Mouse (Mus musculus) forebrain, embryonic 14.5 days (tissue): Measurements from ENCODE around the gene Gm20388. TPM values are rescaled to one million over a fixed set of nuclear protein-coding genes. Genes with fewer than 3 reads are reported as not detected.

ENCODE experiments used
- ATAC-seq: fragments of 200-750 bp; cut with Nextera tagmentation; 2 replicates; pipeline ENCODE4 v1.8.0; 2017; ENCODE audit warnings: mild to moderate bottlenecking, moderate library complexity
- DNase-seq: peaks from one replicate; pipeline ENCODE4 v3.0.0-alpha.2; 2015; ENCODE audit warnings: low spot score
- H3K27ac ChIP-seq: fragments of 300-500 bp; sonication (generic); 2 replicates; pipeline ENCODE4 v1.5.1; 2014; ENCODE audit warnings: low read depth, mild to moderate bottlenecking, control low read depth, low read length, moderate library complexity
- H3K27me3 ChIP-seq: fragments of 300-500 bp; sonication (generic); replicated peaks from 2 replicates; pipeline ENCODE4 v1.6.1; 2014; ENCODE audit warnings: low read length, control low read depth, mixed read lengths; ENCODE audit not compliant: control insufficient read depth, insufficient read depth
- H3K36me3 ChIP-seq: fragments of 300-500 bp; sonication (generic); 2 replicates; pipeline ENCODE4 v1.6.1; 2014; ENCODE audit warnings: low read length, control low read depth; ENCODE audit not compliant: control insufficient read depth, insufficient read depth
- H3K4me1 ChIP-seq: fragments of 300-500 bp; sonication (generic); 2 replicates; pipeline ENCODE4 v1.6.1; 2014; ENCODE audit warnings: antibody characterized with exemption, low read length, control low read depth; ENCODE audit not compliant: control insufficient read depth, insufficient read depth
- H3K4me2 ChIP-seq: fragments of 300-500 bp; sonication (generic); 2 replicates; pipeline ENCODE4 v1.6.1; 2014; ENCODE audit warnings: mild to moderate bottlenecking, control low read depth, low read length
- H3K4me3 ChIP-seq: fragments of 300-500 bp; sonication (generic); 2 replicates; pipeline ENCODE4 v1.5.1; 2014; ENCODE audit warnings: low read depth, low read length, control low read depth
- H3K9ac ChIP-seq: fragments of 300-500 bp; sonication (generic); 2 replicates; pipeline ENCODE4 v1.6.1; 2014; ENCODE audit warnings: mild to moderate bottlenecking, low read length, control low read depth, moderate library complexity
- H3K9me3 ChIP-seq: fragments of 300-500 bp; sonication (generic); replicated peaks from 2 replicates; pipeline ENCODE4 v1.6.1; 2016; ENCODE audit warnings: low read length, control low read depth, mixed read lengths; ENCODE audit not compliant: control insufficient read depth
- WGBS: fragments of 180-500 bp; shearing (Covaris S2); extraction: QIAGEN DNeasy Blood & Tissue Kit; methylation state at CpG from one replicate; pipeline ENCODE4 v1.1.7; 2014; 5-methylcytosine and 5-hydroxymethylcytosine counted together
- polyA plus RNA-seq: library from polyadenylated mRNA; unstranded; fragments of >200 nt; fragmentation: Nextera tagmentation; extraction: Ambion mirVana; gene quantifications from 2 replicates; pipeline ENCODE4 v1.2.1, GENCODE M21; 2014

Gene Gm20388
- polyA plus RNA-seq, 1 experiment from 2014 or later: 7.4 TPM

GRCm38 (mm10) chr8:121761480-121761879 lies 1850.8 kb downstream of the Gm20388 start:
- ATAC-seq: no peak
- Histone ChIP-seq H3K27me3 (no peaks in the 10 kb centered on the region), H3K4me1 (peaks cover 3% of the 10 kb centered on the region; the same call in 1 of the 2 replicates), H3K4me2 (no peak overlapping the region), H3K36me3 (no peaks in the 10 kb centered on the region), H3K4me3 (no peak overlapping the region), H3K9me3 (no peaks in the 10 kb centered on the region), H3K9ac (no peak overlapping the region), H3K27ac (no peak overlapping the region)
- WGBS: 32% methylated on average over 10 of the region's 10 CpGs
- peak; percentile 39 for DNase-seq

GRCm38 (mm10) chr8:121762999-121763699 lies 1852.5 kb downstream of the Gm20388 start:
- peaks cover 3% of the 10 kb centered on the region; the same call in 1 of the 2 replicates for H3K4me1 ChIP-seq
- H3K9me3 ChIP-seq: no peaks in the 10 kb centered on the region
- no peak overlapping the region for H3K4me3 ChIP-seq
- 36% methylated on average over 7 of the region's 7 CpGs for WGBS
- no peaks in the 10 kb centered on the region for H3K27me3 ChIP-seq
- H3K4me2 ChIP-seq: no peak overlapping the region
- peak; percentile 77 for DNase-seq
- H3K27ac ChIP-seq: no peak overlapping the region
- peak; percentile 74 for ATAC-seq
- H3K36me3 ChIP-seq: no peaks in the 10 kb centered on the region
- no peak overlapping the region for H3K9ac ChIP-seq

GRCm38 (mm10) chr8:121763700-121764013 lies 1853.0 kb downstream of the Gm20388 start:
- no peak overlapping the region for H3K4me3 ChIP-seq
- DNase-seq: no peak
- H3K36me3 ChIP-seq: no peaks in the 10 kb centered on the region
- no peak overlapping the region for H3K9ac ChIP-seq
- peaks cover 3% of the 10 kb centered on the region; the same call in 1 of the 2 replicates for H3K4me1 ChIP-seq
- WGBS: 62% methylated on average over 9 of the region's 9 CpGs
- H3K27me3 ChIP-seq: no peaks in the 10 kb centered on the region
- no peak overlapping the region for H3K27ac ChIP-seq
- no peaks in the 10 kb centered on the region for H3K9me3 ChIP-seq
- no peak overlapping the region for H3K4me2 ChIP-seq
- ATAC-seq: 0 out of 2 replicates have a peak, but pooled peaks have one; percentile 52

- H3K4me3 ChIP-seq: no peak overlapping the region
- H3K4me2 ChIP-seq: no peak overlapping the region
- ATAC-seq (no peak), DNase-seq (no peak)
- WGBS: 82% methylated on average over 7 of the region's 7 CpGs
- no peaks in the 10 kb centered on the region for H3K27me3 ChIP-seq
- H3K9me3 ChIP-seq: no peaks in the 10 kb centered on the region
- no peak overlapping the region for H3K9ac ChIP-seq
- H3K36me3 ChIP-seq: no peaks in the 10 kb centered on the region
- peaks cover 3% of the 10 kb centered on the region; the same call in 1 of the 2 replicates for H3K4me1 ChIP-seq
- H3K27ac ChIP-seq: no peak overlapping the region
These were observed 1855.0 kb downstream of the Gm20388 start for GRCm38 (mm10) chr8:121765594-121766138.

GRCm38 (mm10) chr8:121769095-121769494 lies 1858.5 kb downstream of the Gm20388 start:
- no peak for ATAC-seq
- H3K9ac ChIP-seq: no peak overlapping the region
- 0 out of 2 replicates have a peak, but pooled peaks cover 3% of the 10 kb centered on the region for H3K4me1 ChIP-seq
- no peak for DNase-seq
- H3K36me3 ChIP-seq: no peaks in the 10 kb centered on the region
- WGBS: 47% methylated on average over 3 of the region's 3 CpGs
- H3K4me3 ChIP-seq: no peak overlapping the region
- H3K9me3 ChIP-seq: no peaks in the 10 kb centered on the region
- H3K27ac ChIP-seq: no peak overlapping the region
- H3K27me3 ChIP-seq: no peaks in the 10 kb centered on the region
- no peak overlapping the region for H3K4me2 ChIP-seq

GRCm38 (mm10) chr8:121769621-121770020 lies 1859.0 kb downstream of the Gm20388 start:
- H3K4me2 ChIP-seq: no peak overlapping the region
- no peak overlapping the region for H3K4me3 ChIP-seq
- no peak for DNase-seq
- ATAC-seq: no peak
- H3K4me1 ChIP-seq: 0 out of 2 replicates have a peak, but pooled peaks cover 3% of the 10 kb centered on the region
- no peaks in the 10 kb centered on the region for H3K27me3 ChIP-seq
- H3K36me3 ChIP-seq: no peaks in the 10 kb centered on the region
- WGBS: 87% methylated on average over 2 of the region's 2 CpGs
- H3K9ac ChIP-seq: no peak overlapping the region
- no peak overlapping the region for H3K27ac ChIP-seq
- no peaks in the 10 kb centered on the region for H3K9me3 ChIP-seq

- DNase-seq: peak; percentile 79
- Histone ChIP-seq H3K9ac (no peak overlapping the region; the same call in 1 of the 2 replicates), H3K9me3 (no peaks in the 10 kb centered on the region), H3K36me3 (no peaks in the 10 kb centered on the region), H3K27me3 (no peaks in the 10 kb centered on the region), H3K4me2 (peak overlapping the region; percentile 23; the same call in 1 of the 2 replicates), H3K27ac (0 out of 2 replicates have a peak overlapping the region, but pooled peaks have one; percentile 23), H3K4me1 (0 out of 2 replicates have a peak, but pooled peaks cover 3% of the 10 kb centered on the region), H3K4me3 (no peak overlapping the region)
- peak; percentile 78 for ATAC-seq
- WGBS: 29% methylated on average over 18 of the region's 19 CpGs
These were observed 1860.5 kb downstream of the Gm20388 start for GRCm38 (mm10) chr8:121770845-121771752.

- Histone ChIP-seq H3K4me2 (no peak overlapping the region), H3K4me1 (0 out of 2 replicates have a peak, but pooled peaks cover 3% of the 10 kb centered on the region), H3K36me3 (no peaks in the 10 kb centered on the region), H3K27ac (no peak overlapping the region), H3K4me3 (no peak overlapping the region), H3K9ac (no peak overlapping the region), H3K27me3 (no peaks in the 10 kb centered on the region), H3K9me3 (no peaks in the 10 kb centered on the region)
- ATAC-seq (no peak), DNase-seq (no peak)
- 86% methylated on average over 12 of the region's 12 CpGs for WGBS
These were observed 1863.2 kb downstream of the Gm20388 start for GRCm38 (mm10) chr8:121773876-121774275.
